Mouse (Mus musculus) brown adipose tissue, adult 24 weeks (tissue): Measurements from ENCODE around the gene Man1b1. TPM values are rescaled to one million over a fixed set of nuclear protein-coding genes. Genes with fewer than 3 reads are reported as not detected.
A peak's percentile ranks its signal among the peaks of the same experiment; 100 is the strongest.

Experiments used
- H3K27ac ChIP-seq: fragments of 200-500 bp; replicated peaks from 2 replicates; pipeline ENCODE4 v1.5.1; 2012; ENCODE audit warnings: low read depth, mild to moderate bottlenecking, low read length
- H3K4me1 ChIP-seq: fragments of 200-500 bp; 2 replicates; pipeline ENCODE4 v1.6.1; 2012; ENCODE audit warnings: low read length, mixed read lengths; ENCODE audit not compliant: control insufficient read depth, insufficient read depth, insufficient read length
- H3K4me3 ChIP-seq: fragments of 200-500 bp; 2 replicates; pipeline ENCODE4 v1.5.1; 2012; ENCODE audit warnings: low read depth, mild to moderate bottlenecking, low read length, moderate library complexity; ENCODE audit not compliant: insufficient read depth
- polyA plus RNA-seq: library from polyadenylated mRNA; stranded (reverse); fragments of >200 nt; gene quantifications from 2 replicates; pipeline ENCODE4 v1.2.4, GENCODE M21; 2012; ENCODE audit not compliant: missing spikeins, insufficient read depth, insufficient read length

The Man1b1 gene
- polyA plus RNA-seq, 1 experiment, result 16.0 TPM

DNA sequence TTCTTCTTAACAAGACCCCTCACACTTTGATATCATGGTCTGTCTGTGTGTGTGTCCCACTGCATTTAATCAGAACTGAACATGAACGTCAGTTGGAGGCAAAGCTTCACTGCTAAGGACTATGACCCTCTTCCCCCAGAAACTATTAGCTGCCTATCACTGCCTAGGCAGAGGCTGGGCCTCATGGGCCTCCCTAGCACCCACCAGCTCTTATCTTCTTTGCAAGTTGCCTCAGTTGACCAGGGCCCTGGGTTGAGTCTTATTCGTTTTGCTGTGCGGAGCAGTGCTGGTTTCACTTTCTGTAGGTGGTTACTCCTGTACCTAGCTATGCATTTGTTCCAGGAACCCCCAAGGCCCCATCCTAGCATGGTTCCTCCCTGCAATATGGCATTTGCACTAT is 37.9 kb downstream of the Man1b1 start:
- H3K27ac ChIP-seq, result no peak overlapping the region
- no peak overlapping the region for H3K4me3 ChIP-seq
- H3K4me1 ChIP-seq, result no peaks in the 10 kb centered on the region

DNA sequence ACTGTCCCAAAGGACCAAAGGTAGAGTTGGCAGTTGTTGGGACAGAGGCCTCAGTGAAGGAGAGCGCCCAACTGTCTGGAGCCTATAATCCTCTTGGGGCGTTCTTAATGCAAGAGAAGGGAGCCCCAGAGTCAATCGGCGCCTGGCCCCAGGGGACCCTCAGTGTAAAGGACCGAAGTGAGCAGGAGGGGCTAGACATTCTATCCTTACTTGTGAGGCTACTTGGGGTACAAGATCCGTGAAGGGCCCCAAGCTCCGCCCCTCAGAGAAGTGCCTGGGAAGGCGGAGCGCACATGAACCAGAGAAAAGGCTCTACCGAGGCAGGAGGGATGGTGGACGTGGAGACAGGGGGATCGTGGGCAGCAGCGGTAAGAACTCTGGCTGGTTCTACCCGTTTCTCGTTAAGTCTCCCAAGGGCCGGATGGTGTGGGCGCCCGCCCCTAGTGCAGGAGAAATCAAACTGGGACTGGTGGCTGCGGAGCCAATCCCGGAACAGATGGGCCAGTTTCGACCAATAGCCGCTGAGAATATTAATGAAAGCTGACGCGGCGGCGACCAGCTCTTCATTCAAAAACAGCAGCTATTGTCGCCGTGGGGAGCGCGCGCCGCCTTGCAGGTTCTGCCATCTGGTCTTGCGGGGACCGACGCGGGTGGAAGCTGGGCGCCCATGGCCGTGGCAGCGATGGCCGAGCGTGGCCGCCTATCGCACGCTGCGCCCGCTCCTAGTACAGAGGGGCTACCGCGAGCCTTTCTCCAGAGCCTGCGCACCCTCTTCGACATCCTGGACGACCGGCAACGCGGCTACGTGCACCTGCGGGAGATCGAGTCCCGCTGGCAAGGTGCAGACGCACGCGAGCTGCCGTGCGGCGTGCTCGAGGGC is 39.9 kb downstream of the Man1b1 start, which contains the start of gene Sapcd2:
Sapcd2 (plus strand) TSS at position 558 of the 880 bp plus-strand sequence.
- Histone ChIP-seq H3K4me3 (peak within 1 kb of the TSS; percentile 69), H3K27ac (no peak within 1 kb of the TSS), H3K4me1 (no peaks in the 10 kb centered on the region)

DNA sequence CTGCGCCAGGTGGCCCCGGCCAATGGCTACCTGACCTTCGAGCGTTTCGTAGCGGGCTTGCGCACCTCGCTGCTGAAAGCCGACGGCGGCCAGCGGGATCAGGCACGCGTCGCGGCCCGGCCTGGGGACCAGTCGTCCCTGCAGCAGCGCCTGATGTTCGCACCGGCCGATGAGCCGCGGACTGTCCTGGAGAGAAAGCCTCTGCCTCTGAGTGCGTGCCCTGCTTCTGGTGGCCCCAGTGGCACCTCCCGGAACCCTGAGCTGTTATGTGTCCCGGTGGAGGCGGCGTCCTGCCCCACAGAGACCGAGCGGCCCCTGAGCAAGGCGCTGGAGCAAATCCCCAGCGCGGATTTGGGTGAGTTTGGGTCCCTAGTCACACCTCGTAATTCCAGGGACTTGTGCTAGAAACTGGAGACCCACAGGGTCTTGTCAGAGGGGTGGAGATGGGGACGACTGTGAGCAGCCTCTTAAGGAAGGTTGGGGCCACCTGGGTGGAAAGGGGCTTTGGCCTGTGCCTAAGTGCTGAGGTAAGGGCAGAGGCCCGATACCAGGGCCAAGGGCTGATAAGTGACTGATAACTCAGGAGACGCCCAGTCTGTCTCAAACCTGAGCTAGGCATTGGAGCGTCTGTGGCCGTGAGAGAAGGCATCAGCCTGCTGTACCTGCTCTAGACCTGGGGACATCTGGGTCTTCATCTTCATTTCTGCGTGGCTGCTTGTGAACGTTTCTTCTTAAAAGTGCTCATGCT is 40.7 kb downstream of the Man1b1 start:
- Histone ChIP-seq H3K4me3 (peak overlapping the region; percentile 58), H3K4me1 (no peaks in the 10 kb centered on the region), H3K27ac (no peak overlapping the region)

DNA sequence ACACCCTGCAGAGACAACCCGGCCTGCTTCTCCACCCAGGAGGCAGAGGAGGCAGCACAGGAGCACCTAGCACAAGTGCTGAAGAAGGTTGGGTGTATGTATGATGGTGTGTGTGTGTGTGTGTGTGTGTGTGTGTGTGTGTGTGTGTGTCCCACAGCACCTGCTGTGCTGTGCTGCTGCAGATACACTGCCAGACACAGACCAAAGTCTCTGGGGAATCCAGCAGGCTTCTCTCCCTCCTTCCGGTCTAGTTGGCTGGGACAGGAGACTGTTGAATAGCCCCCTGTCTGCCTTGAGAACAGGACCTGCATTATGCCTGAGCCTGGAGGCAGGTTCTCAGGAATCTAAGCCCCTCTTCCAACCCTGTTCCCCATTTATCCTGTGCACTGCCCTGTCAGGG is 41.3 kb downstream of the Man1b1 start:
- Histone ChIP-seq H3K4me3 (0 out of 2 replicates have a peak overlapping the region, but pooled peaks have one; percentile 1), H3K4me1 (no peaks in the 10 kb centered on the region), H3K27ac (no peak overlapping the region)

DNA sequence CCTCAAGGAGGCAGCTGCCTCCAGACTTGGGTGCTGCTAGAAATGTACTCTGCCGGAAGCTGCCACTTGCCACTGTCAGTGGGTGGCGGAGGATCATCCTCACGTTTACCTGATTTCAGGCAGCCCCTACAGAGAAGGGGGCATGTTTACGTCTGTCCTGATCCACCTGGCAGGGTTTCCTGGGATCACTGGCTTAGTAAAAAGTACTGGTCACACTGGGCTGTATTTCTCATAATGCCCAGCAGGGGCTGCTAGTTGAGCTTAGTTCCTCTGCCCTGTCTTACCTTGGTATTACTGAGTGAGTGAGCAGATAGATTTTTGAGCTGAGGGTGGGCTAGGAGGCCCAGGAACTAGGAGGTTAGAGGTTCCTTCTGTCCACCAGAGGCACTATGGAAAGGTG is 44.5 kb downstream of the Man1b1 start:
- H3K4me1 ChIP-seq, result no peaks in the 10 kb centered on the region
- no peak overlapping the region for H3K27ac ChIP-seq
- H3K4me3 ChIP-seq, result no peak overlapping the region

DNA sequence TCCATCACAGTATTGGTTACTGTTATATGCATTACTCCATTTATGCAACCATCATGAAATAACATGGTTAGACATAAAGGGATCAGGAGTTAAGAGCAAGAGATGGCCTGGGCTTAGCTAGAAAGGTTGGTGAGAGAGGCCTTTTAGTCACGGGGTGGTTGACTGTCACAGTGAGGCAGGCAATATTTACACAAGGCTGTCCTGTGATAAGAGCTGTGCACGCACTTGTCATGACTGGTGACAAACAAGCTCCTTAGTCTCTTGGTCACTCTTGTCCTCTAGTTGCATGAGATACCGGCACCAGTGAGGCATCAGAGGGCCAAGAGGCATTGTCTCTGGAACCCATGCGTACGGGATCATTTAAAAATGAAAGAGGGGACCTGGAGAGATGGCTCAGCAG is 52.4 kb downstream of the Man1b1 start:
- no peaks in the 10 kb centered on the region for H3K4me1 ChIP-seq
- H3K4me3 ChIP-seq, result no peak overlapping the region
- H3K27ac ChIP-seq, result no peak overlapping the region

DNA sequence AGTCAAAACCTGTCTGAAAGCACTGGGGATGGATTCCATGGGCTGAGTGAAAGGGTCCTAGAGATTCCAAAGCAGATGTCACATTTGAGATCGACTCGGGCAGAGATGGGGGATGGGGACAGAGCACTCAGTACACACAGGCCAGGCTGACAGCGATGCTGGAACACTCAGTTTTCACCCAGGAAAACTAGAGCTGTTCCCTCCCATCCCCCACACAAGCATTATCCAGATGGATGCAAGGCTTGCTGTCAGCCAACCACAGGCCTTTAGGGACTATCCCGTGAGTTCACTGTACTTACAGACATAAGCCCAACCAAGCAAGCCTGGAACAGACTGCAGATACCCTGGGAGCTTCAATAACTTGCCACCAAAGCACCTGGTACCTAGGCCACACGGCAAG is 59.1 kb downstream of the Man1b1 start:
- Histone ChIP-seq H3K4me3 (no peak overlapping the region), H3K27ac (no peak overlapping the region), H3K4me1 (peaks cover under 1% of the 10 kb centered on the region; the same call in 1 of the 2 replicates)

DNA sequence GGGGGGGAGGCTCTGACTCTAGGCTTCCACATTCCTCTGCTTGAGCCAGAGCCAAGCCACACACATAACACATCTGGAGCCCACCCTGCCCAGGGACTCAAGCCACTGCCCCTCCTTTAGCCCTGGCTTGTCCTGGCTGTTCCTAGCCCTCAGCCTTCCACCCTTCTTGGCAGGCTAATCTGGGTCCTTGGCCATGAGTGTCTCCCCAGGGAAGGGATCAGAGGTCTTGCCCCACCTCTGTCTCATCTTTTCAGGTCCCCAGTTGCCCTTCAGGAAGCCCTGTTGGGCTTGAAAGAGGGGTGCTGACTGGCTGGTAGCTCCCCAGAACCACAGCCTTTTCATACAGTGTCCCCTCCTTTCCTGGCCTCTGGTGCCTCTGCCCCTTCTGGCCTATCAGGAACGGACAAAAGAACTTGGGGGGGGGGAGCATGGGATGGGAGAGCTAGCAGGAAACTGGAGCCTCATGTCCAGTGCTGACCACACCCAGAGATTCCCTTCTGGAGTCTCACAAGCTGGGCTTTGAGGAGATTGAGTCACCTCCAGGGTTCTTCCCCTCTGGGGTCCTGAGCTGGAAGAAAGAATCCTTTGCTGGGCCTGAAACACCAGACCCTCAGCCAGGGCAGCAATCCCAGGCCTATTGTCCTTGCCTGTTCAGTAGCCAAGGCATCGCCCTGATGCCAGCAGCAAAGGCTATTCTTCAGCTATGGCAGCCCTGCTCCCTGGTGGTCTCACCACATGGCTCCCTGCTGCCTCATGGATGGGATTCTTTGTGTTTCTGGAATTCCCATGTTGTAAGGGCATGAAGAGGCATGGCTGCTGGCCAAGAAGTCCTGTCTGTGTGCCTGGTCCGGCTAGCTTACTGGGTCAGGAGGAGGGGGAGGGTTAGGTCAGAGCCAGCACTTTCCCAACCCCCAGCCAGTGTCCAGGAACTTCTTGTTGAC is 62.4 kb downstream of the Man1b1 start:
- peak overlapping the region; percentile 32; the same call in 1 of the 2 replicates for H3K27ac ChIP-seq
- no peak overlapping the region for H3K4me3 ChIP-seq
- peaks cover 4% of the 10 kb centered on the region; the same call in 1 of the 2 replicates for H3K4me1 ChIP-seq

DNA sequence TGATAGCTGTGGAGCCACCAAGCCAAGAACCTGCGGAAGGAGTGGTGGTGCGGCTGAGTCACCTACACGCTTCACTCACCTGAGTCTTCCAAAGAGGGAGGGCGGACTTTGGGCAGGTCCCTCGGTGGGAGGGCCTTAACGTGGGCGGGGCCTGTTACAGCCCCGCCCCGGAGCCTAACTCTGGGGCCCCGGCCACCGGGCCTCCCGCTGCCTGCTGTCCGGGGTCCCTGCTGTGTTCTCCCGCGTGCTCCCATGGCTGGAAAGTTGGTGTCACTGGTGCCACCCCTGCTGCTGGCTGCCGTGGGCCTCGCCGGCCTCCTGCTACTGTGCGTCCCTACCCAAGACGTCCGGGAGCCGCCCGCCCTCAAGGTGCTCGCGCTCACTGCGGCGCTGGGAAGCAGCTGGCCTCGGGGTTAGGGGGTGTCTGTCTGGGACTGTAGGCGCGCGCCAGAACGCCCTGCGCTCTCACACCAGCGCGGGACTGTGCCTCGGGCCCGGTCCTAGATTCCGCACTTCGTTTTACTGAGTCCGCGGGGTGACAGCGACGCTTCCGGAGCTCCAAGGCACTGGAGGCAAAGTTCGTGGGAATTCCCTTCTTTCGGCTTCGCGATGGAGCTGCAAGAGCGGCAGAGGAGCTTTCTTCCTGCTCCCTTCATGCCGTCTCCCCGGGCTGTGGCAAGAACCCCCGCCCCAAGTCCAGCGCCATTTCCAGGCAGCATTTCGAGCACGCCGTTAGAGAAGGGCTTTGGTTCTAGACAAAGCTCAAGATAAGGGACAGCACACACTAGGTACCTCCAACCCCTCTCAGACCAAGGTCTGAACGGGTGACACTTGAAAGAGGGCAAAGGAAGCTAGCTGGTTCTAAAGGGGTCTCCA is 63.8 kb downstream of the Man1b1 start, which contains the start of gene Entpd2:
Entpd2 (plus strand) TSS at position 154 of the 876 bp plus-strand sequence.
- peaks cover 4% of the 10 kb centered on the region; the same call in 1 of the 2 replicates for H3K4me1 ChIP-seq
- peak within 1 kb of the TSS; percentile 65 for H3K4me3 ChIP-seq
- H3K27ac ChIP-seq, result 0 out of 2 replicates have a peak within 1 kb of the TSS, but pooled peaks have one; percentile 13

DNA sequence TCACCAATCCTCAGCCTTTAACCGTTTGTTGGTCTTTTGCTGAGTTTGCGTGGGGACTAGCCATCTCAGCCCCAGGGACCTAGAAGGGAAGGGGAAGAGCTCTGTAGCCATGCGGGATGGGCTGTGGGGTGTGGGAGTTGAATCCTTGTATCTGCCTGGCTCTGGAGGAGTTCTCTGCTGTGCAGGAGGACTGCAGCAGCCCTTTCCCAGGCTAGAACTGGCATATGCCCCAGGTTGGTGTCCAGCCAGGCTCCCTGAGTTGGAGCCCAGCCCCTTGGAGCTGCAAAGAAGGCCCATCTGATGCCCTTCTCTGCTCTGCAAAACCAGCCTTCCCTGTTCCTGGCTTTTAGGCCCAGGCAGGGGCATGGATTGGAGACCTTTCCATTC is 64.5 kb downstream of the Man1b1 start:
- H3K4me3 ChIP-seq, result peak overlapping the region; percentile 65
- peaks cover 4% of the 10 kb centered on the region; the same call in 1 of the 2 replicates for H3K4me1 ChIP-seq
- H3K27ac ChIP-seq, result 0 out of 2 replicates have a peak overlapping the region, but pooled peaks have one; percentile 13

DNA sequence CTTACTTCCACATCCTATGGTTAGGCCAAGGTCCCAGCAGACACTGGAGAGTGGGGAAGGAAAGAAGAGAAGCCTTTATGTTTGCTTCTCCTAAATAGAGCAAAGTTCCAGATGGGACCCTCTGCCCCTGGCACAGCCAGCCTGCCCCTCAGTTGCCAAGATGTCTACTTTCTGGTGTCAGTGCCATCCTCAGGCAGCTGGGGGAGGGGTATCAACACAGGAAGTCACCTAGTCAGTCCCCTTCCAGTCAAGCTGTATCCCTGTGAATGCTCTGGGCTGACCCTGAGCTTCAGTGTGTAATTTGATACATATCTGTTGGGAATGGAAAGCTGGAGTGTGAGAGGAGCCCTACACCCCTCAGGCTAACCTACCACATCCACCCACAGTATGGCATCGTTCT is 64.9 kb downstream of the Man1b1 start:
- no peak overlapping the region for H3K27ac ChIP-seq
- H3K4me3 ChIP-seq, result no peak overlapping the region
- peaks cover 4% of the 10 kb centered on the region; the same call in 1 of the 2 replicates for H3K4me1 ChIP-seq

DNA sequence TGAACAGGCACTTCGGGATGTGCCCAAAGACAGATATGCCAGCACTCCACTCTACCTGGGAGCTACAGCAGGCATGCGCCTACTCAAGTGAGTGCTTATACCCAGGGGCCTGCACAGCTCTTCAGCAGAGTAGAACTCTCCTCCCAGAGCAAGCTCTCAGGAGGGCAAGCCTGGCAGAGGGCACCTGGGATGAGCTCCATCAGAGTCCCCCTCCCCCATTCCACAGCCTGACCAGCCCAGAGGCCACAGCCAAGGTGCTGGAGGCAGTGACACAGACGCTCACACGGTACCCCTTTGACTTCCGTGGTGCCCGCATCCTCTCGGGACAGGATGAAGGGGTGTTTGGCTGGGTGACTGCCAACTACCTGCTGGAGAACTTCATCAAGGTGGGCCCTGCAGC is 65.9 kb downstream of the Man1b1 start:
- H3K27ac ChIP-seq, result no peak overlapping the region
- no peak overlapping the region for H3K4me3 ChIP-seq
- H3K4me1 ChIP-seq, result peaks cover 4% of the 10 kb centered on the region; the same call in 1 of the 2 replicates

DNA sequence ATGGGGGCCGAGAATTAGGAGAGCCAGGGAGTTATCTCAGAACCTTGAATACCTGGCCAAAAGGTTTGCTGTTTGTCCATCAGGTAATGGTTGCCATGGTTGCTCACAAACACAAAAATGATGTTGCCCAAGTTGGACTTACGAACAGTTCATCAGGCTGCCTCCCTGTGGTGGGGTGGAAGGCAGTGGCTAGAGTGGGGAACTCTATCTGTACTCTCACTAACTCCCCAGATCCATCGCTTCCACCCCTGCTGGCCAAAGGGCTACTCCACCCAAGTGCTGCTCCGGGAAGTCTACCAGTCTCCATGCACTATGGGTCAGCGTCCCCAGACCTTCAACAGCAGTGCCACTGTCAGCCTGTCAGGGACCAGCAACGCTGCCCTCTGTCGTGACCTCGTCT is 66.9 kb downstream of the Man1b1 start, which contains the start of gene Npdc1:
Npdc1 (plus strand) TSS at position 301 of the 400 bp plus-strand sequence.
- H3K4me3 ChIP-seq, result no peak within 1 kb of the TSS

More for the DNA sequence above, 66.9 kb downstream of the Man1b1 start, which contains the start of gene Npdc1:
- H3K4me1 ChIP-seq, result peaks cover 4% of the 10 kb centered on the region; the same call in 1 of the 2 replicates
- no peak within 1 kb of the TSS for H3K27ac ChIP-seq
